Mouse (Mus musculus): Measurements from ENCODE around the gene Ssxb3. TPM values are rescaled to one million over a fixed set of nuclear protein-coding genes. Genes with fewer than 3 reads are reported as not detected.
"Not testable (repeated sequence)": the region's sequence is repeated elsewhere in the genome, so short reads cannot be mapped to it uniquely, and the experiment has no call there.

Gene Ssxb3
- not detected in 2 replicates for polyA plus RNA-seq (2012; rRNA removed)

- not testable (repeated sequence) for DNase-seq (ENCODE audit: extremely low spot score in 1 of 2, low spot score in 1 of 2)
Observed at GRCm38 (mm10) chrX:8591716-8592115, at the start of gene Ssxb3. Ssxb3 (minus strand) TSS chrX:8591816.

GRCm38 (mm10) chrX:8548155-8548554 is 43.5 kb downstream of the Ssxb3 start, which contains the start of gene Ssxb6:
Ssxb6 (minus strand) TSS chrX:8548255.
- not testable (repeated sequence) for DNase-seq (ENCODE audit: extremely low spot score in 1 of 2, low spot score in 1 of 2)

Other genes with a start within 250 kb of the Ssxb3 start
- gene Ssxb9, start 224.8 kb downstream of the Ssxb3 start, polyA plus RNA-seq (2012; rRNA removed) = not detected in 2 replicates
- not detected in 2 replicates for gene Ssxb1, start 178.5 kb downstream of the Ssxb3 start, polyA plus RNA-seq (2012; rRNA removed)
- gene Ssxb2, start 130.1 kb downstream of the Ssxb3 start, polyA plus RNA-seq (2012; rRNA removed) = not detected in 2 replicates
- not detected in 2 replicates for gene Gm14459, start 66.9 kb downstream of the Ssxb3 start, polyA plus RNA-seq (2012; rRNA removed)
- gene Ssxb6, start 43.6 kb downstream of the Ssxb3 start, polyA plus RNA-seq (2012; rRNA removed) = not detected in 2 replicates
- gene Ssxb8, start 99.0 kb upstream of the Ssxb3 start, polyA plus RNA-seq (2012; rRNA removed) = 0.32 TPM in 1 of 2 replicates, not detected in the other
- not detected in 2 replicates for gene Ssx9, start 156.6 kb upstream of the Ssxb3 start, polyA plus RNA-seq (2012; rRNA removed)
- not detected in 2 replicates for gene Ssxb5, start 211.9 kb upstream of the Ssxb3 start, polyA plus RNA-seq (2012; rRNA removed)

Data from frontal cortex, adult 2 months (tissue).